Mouse (Mus musculus) limb, embryonic 13.5 days (tissue): ENCODE measurements around the gene Foxn3. TPM values are rescaled to one million over a fixed set of nuclear protein-coding genes. Genes with fewer than 3 reads are reported as not detected.

Source experiments
- ATAC-seq: fragments of 200-750 bp; cut with Nextera tagmentation; 2 replicates; pipeline ENCODE4 v1.8.0; 2017; ENCODE audit warnings: low read depth, moderate number of reproducible peaks, moderate TSS enrichment; ENCODE audit not compliant: low FRiP score
- H3K27ac ChIP-seq: fragments of 300-500 bp; sonication (generic); 2 replicates; pipeline ENCODE4 v1.5.1; 2015; ENCODE audit warnings: inconsistent platforms, mild to moderate bottlenecking, moderate library complexity
- H3K27me3 ChIP-seq: fragments of 300-500 bp; sonication (generic); 2 replicates; pipeline ENCODE4 v1.6.1; 2015; ENCODE audit warnings: mild to moderate bottlenecking, inconsistent platforms
- H3K36me3 ChIP-seq: fragments of 300-500 bp; sonication (generic); 2 replicates; pipeline ENCODE4 v1.6.1; 2015; ENCODE audit warnings: inconsistent platforms, mild to moderate bottlenecking, moderate library complexity
- H3K4me1 ChIP-seq: fragments of 300-500 bp; sonication (generic); 2 replicates; pipeline ENCODE4 v1.6.1; 2015; ENCODE audit warnings: inconsistent platforms
- H3K4me2 ChIP-seq: fragments of 300-500 bp; sonication (generic); replicated peaks from 2 replicates; pipeline ENCODE4 v1.6.1; 2015; ENCODE audit warnings: inconsistent platforms, mild to moderate bottlenecking, moderate library complexity
- H3K4me3 ChIP-seq: fragments of 300-500 bp; sonication (generic); 2 replicates; pipeline ENCODE4 v1.5.1; 2015; ENCODE audit warnings: moderate library complexity, mild to moderate bottlenecking, inconsistent platforms
- H3K9ac ChIP-seq: fragments of 300-500 bp; sonication (generic); 2 replicates; pipeline ENCODE4 v1.6.1; 2015; ENCODE audit warnings: mild to moderate bottlenecking, inconsistent platforms
- H3K9me3 ChIP-seq: fragments of 300-500 bp; sonication (generic); 2 replicates; pipeline ENCODE4 v1.6.1; 2016; ENCODE audit warnings: inconsistent platforms
- WGBS: fragments of 180-500 bp; shearing (Covaris S2); methylation state at CpG from one replicate; pipeline ENCODE4 v1.1.7; 2015; 5-methylcytosine and 5-hydroxymethylcytosine counted together
- polyA plus RNA-seq: library from polyadenylated mRNA; unstranded; fragments of >200 nt; fragmentation: Nextera tagmentation; extraction: Ambion mirVana; gene quantifications from 2 replicates; pipeline ENCODE4 v1.2.1, GENCODE M21; 2015

Gene Foxn3
- polyA plus RNA-seq, 1 experiment from 2014 or later: 130 TPM

GRCm38 (mm10) chr12:99406254-99406653 is 157.1 kb downstream of the Foxn3 start:
- peaks cover 22% of the 10 kb centered on the region; the same call in 1 of the 2 replicates for H3K4me1 ChIP-seq
- H3K9ac ChIP-seq: no peak overlapping the region
- no peak overlapping the region for H3K27ac ChIP-seq
- H3K9me3 ChIP-seq: no peaks in the 10 kb centered on the region
- no peaks in the 10 kb centered on the region for H3K27me3 ChIP-seq
- no peak for ATAC-seq
- WGBS: 19% methylated on average over 9 of the region's 9 CpGs
- no peak overlapping the region for H3K4me2 ChIP-seq
- no peaks in the 10 kb centered on the region for H3K36me3 ChIP-seq
- H3K4me3 ChIP-seq: no peak overlapping the region

- H3K27me3 ChIP-seq: no peaks in the 10 kb centered on the region
- no peak for ATAC-seq
- H3K9me3 ChIP-seq: no peaks in the 10 kb centered on the region
- H3K4me2 ChIP-seq: no peak overlapping the region
- H3K36me3 ChIP-seq: no peaks in the 10 kb centered on the region
- H3K9ac ChIP-seq: no peak overlapping the region
- H3K4me3 ChIP-seq: no peak overlapping the region
- no peak overlapping the region for H3K27ac ChIP-seq
- WGBS: 49% methylated on average over 4 of the region's 4 CpGs
- peaks cover 22% of the 10 kb centered on the region; the same call in 1 of the 2 replicates for H3K4me1 ChIP-seq
Measured at GRCm38 (mm10) chr12:99405401-99405800, 158.0 kb downstream of the Foxn3 start.

DNA sequence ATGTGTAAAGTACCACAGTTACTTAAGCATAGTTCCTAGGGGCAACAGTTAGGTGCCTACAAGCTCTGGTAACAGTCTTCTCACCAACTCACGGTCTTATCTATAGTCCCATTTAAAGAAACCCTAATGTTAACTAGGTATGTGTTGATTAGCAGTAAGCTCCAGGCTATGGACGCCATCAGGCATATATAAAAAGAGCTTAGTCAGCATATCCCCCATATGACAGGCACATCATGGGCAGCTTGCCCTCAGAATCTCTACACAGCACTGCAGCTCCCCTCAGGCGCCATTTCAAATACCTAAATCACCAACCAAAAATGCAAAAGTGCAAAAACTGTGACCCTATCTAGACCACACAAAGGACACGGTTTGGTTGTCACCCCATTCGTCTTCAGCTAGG is 160.4 kb downstream of the Foxn3 start:
- no peak overlapping the region for H3K4me2 ChIP-seq
- WGBS: 97% methylated on average over 5 of the region's 5 CpGs
- H3K9me3 ChIP-seq: 0 out of 2 replicates have a peak, but pooled peaks cover 5% of the 10 kb centered on the region
- ATAC-seq: no peak
- no peak overlapping the region for H3K4me3 ChIP-seq
- H3K36me3 ChIP-seq: no peaks in the 10 kb centered on the region
- H3K27ac ChIP-seq: no peak overlapping the region
- H3K9ac ChIP-seq: no peak overlapping the region
- H3K27me3 ChIP-seq: no peaks in the 10 kb centered on the region
- H3K4me1 ChIP-seq: peaks cover 22% of the 10 kb centered on the region; the same call in 1 of the 2 replicates

DNA sequence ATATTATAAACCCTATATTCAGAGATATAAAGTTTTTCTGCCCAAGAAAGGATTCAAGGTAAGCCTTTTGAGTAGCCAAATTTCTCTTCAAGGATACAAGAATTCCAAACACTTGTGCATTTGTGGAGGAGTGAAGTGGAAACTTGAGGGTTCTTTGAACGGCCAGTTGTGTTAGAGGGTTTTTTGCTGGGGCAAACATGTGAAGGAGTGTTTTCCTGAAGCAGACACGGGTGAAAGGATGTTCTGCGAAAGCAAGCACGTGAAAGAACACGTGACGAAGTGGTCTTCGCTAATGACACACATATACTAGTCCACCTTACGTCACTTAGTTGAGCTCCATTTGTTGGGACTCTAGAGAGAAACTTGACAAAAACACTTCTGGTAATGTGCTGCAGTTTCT is 162.5 kb downstream of the Foxn3 start:
- no peak for ATAC-seq
- Histone ChIP-seq H3K9ac (no peak overlapping the region), H3K4me1 (0 out of 2 replicates have a peak, but pooled peaks cover 5% of the 10 kb centered on the region), H3K36me3 (no peaks in the 10 kb centered on the region), H3K9me3 (peaks cover 10% of the 10 kb centered on the region; the same call in 1 of the 2 replicates), H3K4me2 (no peak overlapping the region), H3K27ac (no peak overlapping the region), H3K27me3 (no peaks in the 10 kb centered on the region), H3K4me3 (no peak overlapping the region)
- WGBS: 95% methylated on average over 8 of the region's 8 CpGs

GRCm38 (mm10) chr12:99399575-99399974 is 163.8 kb downstream of the Foxn3 start:
- ATAC-seq: no peak
- H3K4me3 ChIP-seq: no peak overlapping the region
- WGBS: 73% methylated on average over 4 of the region's 4 CpGs

GRCm38 (mm10) chr12:99396461-99396860 is 166.9 kb downstream of the Foxn3 start:
- H3K4me3 ChIP-seq: no peak overlapping the region
- H3K27me3 ChIP-seq: no peaks in the 10 kb centered on the region
- ATAC-seq: no peak
- H3K4me2 ChIP-seq: no peak overlapping the region
- H3K9me3 ChIP-seq: peaks cover 10% of the 10 kb centered on the region; the same call in 1 of the 2 replicates
- no peak overlapping the region for H3K27ac ChIP-seq
- peaks cover 11% of the 10 kb centered on the region for H3K4me1 ChIP-seq
- H3K36me3 ChIP-seq: no peaks in the 10 kb centered on the region
- WGBS: 95% methylated on average over 1 of the region's 1 CpGs
- no peak overlapping the region for H3K9ac ChIP-seq

More at GRCm38 (mm10) chr12:99399575-99399974, 163.8 kb downstream of the Foxn3 start:
- Histone ChIP-seq H3K9ac (no peak overlapping the region), H3K27me3 (no peaks in the 10 kb centered on the region), H3K27ac (no peak overlapping the region), H3K36me3 (no peaks in the 10 kb centered on the region), H3K9me3 (peaks cover 10% of the 10 kb centered on the region; the same call in 1 of the 2 replicates), H3K4me1 (0 out of 2 replicates have a peak, but pooled peaks cover 6% of the 10 kb centered on the region), H3K4me2 (no peak overlapping the region)

DNA sequence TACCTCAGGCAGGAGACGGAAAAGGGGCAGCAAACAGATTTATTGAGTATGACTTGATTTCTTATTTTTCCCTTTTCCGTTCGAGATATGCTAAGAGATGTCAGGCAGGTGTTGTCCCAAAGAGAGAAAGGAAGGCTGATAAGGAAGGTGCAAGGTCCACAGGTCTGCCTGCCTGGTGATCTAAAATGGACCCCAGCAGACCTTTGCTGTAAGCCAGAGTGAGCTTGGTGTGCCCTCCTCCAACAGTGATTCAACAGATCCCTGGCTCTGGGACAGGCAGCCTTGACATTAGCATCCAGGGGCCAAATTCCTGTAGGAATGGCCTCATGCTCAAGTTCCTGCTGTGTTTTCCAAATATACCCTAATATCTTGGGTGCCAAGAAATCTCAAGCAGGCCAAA is 168.3 kb downstream of the Foxn3 start:
- peaks cover 24% of the 10 kb centered on the region for H3K4me1 ChIP-seq
- H3K36me3 ChIP-seq: no peaks in the 10 kb centered on the region
- H3K4me3 ChIP-seq: no peak overlapping the region
- no peak overlapping the region for H3K9ac ChIP-seq
- H3K27ac ChIP-seq: no peak overlapping the region
- no peaks in the 10 kb centered on the region for H3K27me3 ChIP-seq
- 55% methylated on average over 3 of the region's 3 CpGs for WGBS
- H3K9me3 ChIP-seq: peaks cover 10% of the 10 kb centered on the region; the same call in 1 of the 2 replicates
- no peak overlapping the region for H3K4me2 ChIP-seq
- ATAC-seq: no peak

DNA sequence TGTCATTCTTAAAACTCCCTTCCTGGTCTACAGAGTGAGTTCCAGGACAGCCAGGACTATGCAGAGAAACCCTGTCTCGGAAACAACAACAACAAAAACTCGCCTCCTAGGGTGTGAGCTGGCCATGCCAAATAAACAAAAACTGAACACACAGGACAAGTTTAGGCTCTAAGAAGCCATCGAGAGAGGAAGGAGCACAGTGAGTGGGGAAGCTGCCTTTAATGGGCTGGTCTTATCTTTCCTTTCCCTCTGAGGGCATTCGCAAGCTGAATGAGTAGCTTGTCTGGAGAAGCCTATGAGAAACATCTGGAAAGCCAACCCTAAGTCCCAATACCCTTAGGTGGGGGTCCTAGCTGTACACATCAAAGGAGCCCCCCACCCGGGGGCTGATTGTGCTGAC is 168.7 kb downstream of the Foxn3 start:
- no peak for ATAC-seq
- Histone ChIP-seq H3K27me3 (no peaks in the 10 kb centered on the region), H3K9me3 (peaks cover 10% of the 10 kb centered on the region; the same call in 1 of the 2 replicates), H3K4me1 (peaks cover 24% of the 10 kb centered on the region), H3K4me3 (no peak overlapping the region), H3K9ac (no peak overlapping the region), H3K27ac (no peak overlapping the region), H3K4me2 (no peak overlapping the region), H3K36me3 (no peaks in the 10 kb centered on the region)
- 64% methylated on average over 5 of the region's 5 CpGs for WGBS

GRCm38 (mm10) chr12:99393867-99394630 is 169.3 kb downstream of the Foxn3 start:
- peak overlapping the region; percentile 95; the same call in 1 of the 2 replicates for H3K27ac ChIP-seq

GRCm38 (mm10) chr12:99392944-99393866 is 170.2 kb downstream of the Foxn3 start:
- WGBS: under 1% methylated on average over 67 of the region's 71 CpGs
- Histone ChIP-seq H3K4me3 (peak overlapping the region; percentile 94), H3K27me3 (no peaks in the 10 kb centered on the region), H3K27ac (peak overlapping the region; percentile 95), H3K9ac (peak overlapping the region; percentile 93), H3K36me3 (peaks cover 8% of the 10 kb centered on the region), H3K9me3 (peaks cover 7% of the 10 kb centered on the region; the same call in 1 of the 2 replicates), H3K4me1 (peaks cover 24% of the 10 kb centered on the region), H3K4me2 (peak overlapping the region; percentile 82)
- ATAC-seq: peak; percentile 70

More at GRCm38 (mm10) chr12:99393867-99394630, 169.3 kb downstream of the Foxn3 start:
- Histone ChIP-seq H3K4me2 (peak overlapping the region; percentile 82), H3K9ac (peak overlapping the region; percentile 93), H3K4me1 (peaks cover 24% of the 10 kb centered on the region), H3K4me3 (peak overlapping the region; percentile 94), H3K9me3 (peaks cover 10% of the 10 kb centered on the region; the same call in 1 of the 2 replicates), H3K36me3 (no peaks in the 10 kb centered on the region), H3K27me3 (no peaks in the 10 kb centered on the region)
- ATAC-seq: no peak
- 44% methylated on average over 11 of the region's 11 CpGs for WGBS

GRCm38 (mm10) chr12:99391942-99392880 is 171.2 kb downstream of the Foxn3 start:
- peak; percentile 93 for ATAC-seq

More at GRCm38 (mm10) chr12:99391942-99392880, 171.2 kb downstream of the Foxn3 start:
- Histone ChIP-seq H3K36me3 (peaks cover 16% of the 10 kb centered on the region), H3K27ac (peak overlapping the region; percentile 95), H3K4me3 (peak overlapping the region; percentile 94), H3K27me3 (no peaks in the 10 kb centered on the region), H3K4me1 (peaks cover 24% of the 10 kb centered on the region), H3K9me3 (no peaks in the 10 kb centered on the region), H3K4me2 (peak overlapping the region; percentile 82), H3K9ac (peak overlapping the region; percentile 93)
- WGBS: under 1% methylated on average over 76 of the region's 87 CpGs
